Mouse (Mus musculus) neutrophil, adult 5-6 weeks (primary cell): ENCODE data around the gene Oaz3. TPM values are rescaled to one million over a fixed set of nuclear protein-coding genes. Genes with fewer than 3 reads are reported as not detected.

Experiments
- ATAC-seq: fragments of 151-379, 151-347 bp; 2 replicates; pipeline ENCODE4 v1.8.0; 2017; ENCODE audit warnings: mild to moderate bottlenecking, moderate TSS enrichment; ENCODE audit not compliant: insufficient number of reproducible peaks, poor library complexity, low FRiP score, severe bottlenecking; ENCODE audit errors: extremely low read depth
- total RNA-seq: library from RNA; stranded (forward); fragments of 200-1000 nt; gene quantifications from 2 replicates; pipeline ENCODE4 v1.2.3, GENCODE M21; 2017

Gene Oaz3
- total RNA-seq, result not detected in 2 replicates

- ATAC-seq, result no peak
Measured at GRCm38 (mm10) chr3:94443597-94443964, at the start of gene Oaz3. Gene Oaz3 (minus strand): TSS chr3:94443915.

- no peak for ATAC-seq
Measured at GRCm38 (mm10) chr3:94487581-94487980, 43.9 kb upstream of the Oaz3 start.

DNA sequence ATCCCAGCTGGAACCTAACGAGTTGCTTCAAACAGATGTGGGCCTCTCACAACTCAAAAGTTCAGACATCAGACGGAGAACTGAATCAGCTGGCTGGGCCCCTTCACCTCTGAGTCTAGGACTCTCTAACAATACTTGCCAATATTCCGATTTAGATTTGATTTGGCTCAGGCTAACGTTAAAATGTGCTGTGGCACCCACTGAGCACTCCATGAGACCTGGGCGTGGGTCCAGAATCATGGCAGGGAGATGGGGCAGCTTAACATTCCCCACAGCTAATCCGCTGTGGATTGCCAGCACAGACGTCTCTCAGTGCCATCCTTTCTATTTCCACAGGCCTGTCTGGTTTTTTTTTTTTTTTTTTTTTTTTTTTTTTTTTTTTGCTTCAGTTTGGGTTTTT is 42.2 kb upstream of the Oaz3 start:
- ATAC-seq, result no peak

GRCm38 (mm10) chr3:94483790-94484439 is 40.2 kb upstream of the Oaz3 start:
- no peak for ATAC-seq

GRCm38 (mm10) chr3:94482764-94483385 is 39.2 kb upstream of the Oaz3 start:
- ATAC-seq, result peak; percentile 57

- no peak for ATAC-seq
Measured at GRCm38 (mm10) chr3:94481429-94481828, 37.7 kb upstream of the Oaz3 start.

GRCm38 (mm10) chr3:94480291-94480884 is 36.7 kb upstream of the Oaz3 start, which contains the start of gene Riiad1:
Gene Riiad1 (minus strand): TSS chr3:94480341.
- ATAC-seq, result no peak

GRCm38 (mm10) chr3:94479564-94479963 is 35.8 kb upstream of the Oaz3 start:
- ATAC-seq, result no peak

DNA sequence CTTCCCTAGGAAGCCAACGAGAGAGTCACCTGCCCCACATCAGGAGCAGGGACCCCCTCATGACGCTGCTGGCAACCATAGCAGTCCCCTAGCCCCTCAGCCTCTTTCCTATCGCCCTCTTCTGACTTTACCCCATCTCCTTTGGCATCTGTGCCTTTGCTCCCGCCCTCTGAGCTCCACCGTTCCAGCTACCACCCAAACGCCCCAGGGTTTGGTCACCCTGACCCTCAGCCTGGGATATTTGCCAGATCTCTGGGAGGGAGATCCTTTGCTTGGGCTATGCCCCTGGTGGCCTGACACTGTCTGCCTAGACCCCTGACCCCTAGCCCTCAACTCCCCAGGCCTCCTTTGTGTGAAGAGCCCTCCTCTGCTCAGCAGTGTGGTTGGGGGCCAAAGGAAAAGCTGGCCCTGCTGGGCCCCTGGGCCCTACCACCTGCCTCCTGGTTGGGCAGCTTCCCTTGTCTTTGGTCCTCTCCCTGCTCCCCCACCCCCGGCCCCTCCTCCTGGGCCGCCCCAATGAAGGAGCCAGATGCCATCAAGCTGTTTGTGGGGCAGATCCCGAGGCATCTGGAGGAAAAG is 35.0 kb upstream of the Oaz3 start:
- no peak for ATAC-seq

- no peak for ATAC-seq
Measured at GRCm38 (mm10) chr3:94477981-94478422, 34.3 kb upstream of the Oaz3 start, which contains the start of gene Celf3. Gene Celf3 (plus strand): TSS chr3:94478295.

DNA sequence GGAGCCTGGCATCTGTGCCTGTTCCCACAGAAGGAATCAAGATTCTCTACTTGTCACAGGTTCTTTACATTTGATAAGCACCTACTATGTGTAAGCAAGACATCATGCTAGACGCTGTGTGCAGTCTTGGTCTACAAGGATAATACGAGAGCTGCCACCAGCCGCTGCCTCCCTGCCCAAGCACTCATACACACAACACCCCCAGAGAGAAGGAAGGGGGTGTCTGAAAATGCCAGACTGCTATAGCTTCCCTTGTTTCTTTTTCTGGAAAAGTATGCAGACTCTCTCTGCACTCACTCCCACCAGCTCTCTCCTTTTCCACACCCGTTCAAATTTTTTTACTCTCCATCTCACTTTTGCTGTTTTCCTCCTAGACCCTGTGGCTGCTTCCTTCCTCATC is 33.7 kb upstream of the Oaz3 start:
- ATAC-seq, result no peak

- ATAC-seq, result no peak
Measured at GRCm38 (mm10) chr3:94476301-94477035, 32.8 kb upstream of the Oaz3 start.

DNA sequence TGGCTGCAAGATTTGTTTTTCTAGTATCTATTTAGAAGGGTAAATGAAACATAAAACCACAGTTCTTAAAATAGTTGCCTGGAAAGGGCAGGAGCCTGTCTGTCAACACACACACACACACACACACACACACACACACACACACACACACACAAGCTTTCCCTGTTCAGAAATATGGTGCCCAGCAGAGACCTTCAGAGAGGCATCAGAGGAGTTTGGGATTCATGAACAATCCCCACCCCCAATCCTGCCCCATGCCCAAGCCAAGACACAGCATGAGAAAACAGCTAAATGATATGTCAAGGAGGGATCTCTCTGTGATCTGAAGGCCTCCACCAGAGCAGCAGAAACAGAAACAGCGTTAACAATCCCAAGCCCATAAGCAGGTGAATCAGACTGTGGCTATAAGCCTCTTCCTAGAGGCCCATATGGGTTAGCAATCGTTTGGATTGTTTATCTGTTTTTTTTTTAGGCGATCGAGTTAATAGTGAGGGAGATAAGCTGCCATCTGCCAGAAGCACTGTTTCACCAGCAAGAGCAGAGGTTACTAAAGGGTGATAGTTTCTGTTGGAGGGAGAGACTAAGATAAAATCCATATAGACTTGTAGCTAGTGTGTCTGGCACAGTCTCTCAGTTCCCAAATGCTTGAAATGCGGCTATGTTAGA is 30.0 kb upstream of the Oaz3 start:
- no peak for ATAC-seq

GRCm38 (mm10) chr3:94473115-94473505 is 29.4 kb upstream of the Oaz3 start:
- ATAC-seq, result no peak

GRCm38 (mm10) chr3:94472447-94473114 is 28.9 kb upstream of the Oaz3 start:
- ATAC-seq, result no peak

DNA sequence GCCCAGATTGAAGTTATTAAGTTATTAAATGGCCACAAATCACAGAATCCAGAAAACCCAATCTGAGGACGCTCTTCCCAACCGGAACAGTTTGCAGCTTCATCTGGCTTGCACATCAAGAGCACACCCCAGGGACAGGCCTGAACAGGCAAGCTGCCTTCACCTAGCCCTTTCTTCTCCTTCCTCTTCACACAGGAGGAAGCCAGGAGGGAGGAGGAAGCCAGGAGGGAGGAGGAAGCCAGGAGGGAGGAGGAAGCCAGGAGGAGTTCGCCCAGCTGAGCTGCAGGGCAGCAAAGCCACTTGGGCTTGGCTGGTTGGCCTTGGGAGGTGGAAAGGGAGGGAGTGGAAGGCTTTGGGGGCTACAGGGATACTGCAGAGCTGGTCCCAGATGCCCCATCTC is 25.2 kb upstream of the Oaz3 start:
- no peak for ATAC-seq

- ATAC-seq, result no peak
Measured at GRCm38 (mm10) chr3:94465632-94466430, 22.1 kb upstream of the Oaz3 start.
